ENCODE assay signal across 20 mouse cellular contexts in genomic region chr1:47050492-47050891, GRCm38 (mm10).
DNase-seq lines count a peak whose midpoint lies in the region; ATAC-seq and TF ChIP-seq lines count a peak whose summit lies in the region.
"Had no signal": no experiment of that assay in that cellular context is flagged by ENCODE, and none has a peak within 500 bp of the region (broad histone marks: within the 10 kb centered on the region; RNA-seq: fewer than 3 reads in every experiment).

No protein-coding gene starts in this region.

- no peaks in the 10 kb centered on the region for H3K9me3 ChIP-seq in midbrain, embryonic 11.5 days (ENCODE audit: control insufficient read depth, low read length)
- no peaks in the 10 kb centered on the region for H3K9me3 ChIP-seq in midbrain, embryonic 10.5 days (replicated peaks)
- H3K9me3 ChIP-seq: embryonic facial prominence, embryonic 10.5 days; embryonic facial prominence, embryonic 12.5 days; forebrain, embryonic 13.5 days; forebrain, embryonic 15.5 days had no signal

- TF ChIP-seq POLR2A in cortical plate, adult 2 months (IDR thresholded peaks at IDR 0.05; ENCODE audit: extremely low read depth, insufficient read depth, low read length): no peak

- H3K27me3 ChIP-seq in midbrain, embryonic 11.5 days (ENCODE audit: control insufficient read depth, insufficient read depth, low read length): no peaks in the 10 kb centered on the region
- no peaks in the 10 kb centered on the region for H3K27me3 ChIP-seq in midbrain, embryonic 10.5 days (ENCODE audit: low read depth, poor library complexity, severe bottlenecking)
- H3K27me3 ChIP-seq: embryonic facial prominence, embryonic 12.5 days; forebrain, embryonic 13.5 days; forebrain, embryonic 15.5 days had no signal

- 79% methylated on average over 1 of the region's 1 CpGs for WGBS in midbrain, embryonic 11.5 days
- 88% methylated on average over 1 of the region's 1 CpGs for WGBS in midbrain, embryonic 10.5 days

- H3K36me3 ChIP-seq in midbrain, embryonic 11.5 days (ENCODE audit: control insufficient read depth, insufficient read depth, low read length): no peaks in the 10 kb centered on the region
- H3K36me3 ChIP-seq in midbrain, embryonic 10.5 days: no peaks in the 10 kb centered on the region
- H3K36me3 ChIP-seq: embryonic facial prominence, embryonic 10.5 days; embryonic facial prominence, embryonic 12.5 days; forebrain, embryonic 15.5 days had no signal

- H3K4me3 ChIP-seq in midbrain, embryonic 11.5 days (ENCODE audit: low read depth, low read length): no peak overlapping the region
- H3K4me3 ChIP-seq in midbrain, embryonic 10.5 days: no peak overlapping the region
- no peak overlapping the region for H3K4me3 ChIP-seq in cortical plate, adult 2 months (ENCODE audit: insufficient read depth, low read length)
- H3K4me3 ChIP-seq: embryonic facial prominence, embryonic 10.5 days; embryonic facial prominence, embryonic 12.5 days; forebrain, embryonic 13.5 days; forebrain, embryonic 15.5 days had no signal

- H3K4me2 ChIP-seq in midbrain, embryonic 11.5 days: no peak overlapping the region
- H3K4me2 ChIP-seq: embryonic facial prominence, embryonic 12.5 days; forebrain, embryonic 13.5 days; forebrain, embryonic 15.5 days had no signal

- no peak overlapping the region for H3K9ac ChIP-seq in midbrain, embryonic 11.5 days (ENCODE audit: low read length)
- H3K9ac ChIP-seq: embryonic facial prominence, embryonic 12.5 days; forebrain, embryonic 13.5 days; forebrain, embryonic 15.5 days; forebrain, postnatal 0 days had no signal

- ATAC-seq in frontal cortex, adult (ENCODE audit: low TSS enrichment): peak; percentile 74
- ATAC-seq in midbrain, embryonic 11.5 days (ENCODE audit: low FRiP score): no peak
- ATAC-seq: forebrain, embryonic 13.5 days; forebrain, embryonic 15.5 days; forebrain, postnatal 0 days had no signal

- H3K27ac ChIP-seq in midbrain, embryonic 11.5 days (ENCODE audit: low read depth, low read length): no peak overlapping the region
- H3K27ac ChIP-seq in midbrain, embryonic 10.5 days (replicated peaks): no peak overlapping the region
- H3K27ac ChIP-seq in cortical plate, adult 2 months (ENCODE audit: insufficient read depth, low read length): peak overlapping the region; percentile 40; the same call in 1 of the 2 replicates
- H3K27ac ChIP-seq: embryonic facial prominence, embryonic 10.5 days; embryonic facial prominence, embryonic 12.5 days; forebrain, embryonic 13.5 days; forebrain, embryonic 15.5 days had no signal

- DNase-seq in frontal cortex, adult 2 months (ENCODE audit: extremely low spot score in 1 of 2, low spot score in 1 of 2): no peak
- peak; percentile 72 for DNase-seq in midbrain, embryonic 11.5 days (ENCODE audit: low spot score, missing footprints)
- no peak for DNase-seq in midbrain, embryonic 10.5 days (ENCODE audit: low spot score)
- DNase-seq in right cerebral cortex, postnatal 4 days: no peak
- DNase-seq: adrenal gland, adult 2 months; adrenal gland, postnatal 10 days; adrenal gland, postnatal 25 days; B cell, adult 2 months; cerebellum, adult 11-12 months; cerebellum, adult 2 months; cerebellum, adult 9-10 months; cerebellum, postnatal 10 days; cerebellum, postnatal 25 days; forebrain, postnatal 0 days had no signal

- TF ChIP-seq CTCF in cortical plate, adult 2 months (IDR thresholded peaks at IDR 0.05; ENCODE audit: extremely low read depth, insufficient read depth, low read length): no peak

- no peaks in the 10 kb centered on the region for H3K4me1 ChIP-seq in midbrain, embryonic 11.5 days (ENCODE audit: control insufficient read depth, insufficient read depth, low read length)
- H3K4me1 ChIP-seq in midbrain, embryonic 10.5 days: no peaks in the 10 kb centered on the region
- H3K4me1 ChIP-seq in cortical plate, adult 2 months (ENCODE audit: control insufficient read depth, insufficient read depth, low read length): no peaks in the 10 kb centered on the region; the same call in 1 of the 2 replicates
- H3K4me1 ChIP-seq: embryonic facial prominence, embryonic 10.5 days; embryonic facial prominence, embryonic 12.5 days; forebrain, embryonic 13.5 days; forebrain, embryonic 15.5 days had no signal
